Mouse (Mus musculus): Measurements from ENCODE around the gene Gpr152. TPM values are rescaled to one million over a fixed set of nuclear protein-coding genes. Genes with fewer than 3 reads are reported as not detected.

Gene Gpr152
- polyA plus RNA-seq, 1 experiment from 2014 or later = not detected

DNA sequence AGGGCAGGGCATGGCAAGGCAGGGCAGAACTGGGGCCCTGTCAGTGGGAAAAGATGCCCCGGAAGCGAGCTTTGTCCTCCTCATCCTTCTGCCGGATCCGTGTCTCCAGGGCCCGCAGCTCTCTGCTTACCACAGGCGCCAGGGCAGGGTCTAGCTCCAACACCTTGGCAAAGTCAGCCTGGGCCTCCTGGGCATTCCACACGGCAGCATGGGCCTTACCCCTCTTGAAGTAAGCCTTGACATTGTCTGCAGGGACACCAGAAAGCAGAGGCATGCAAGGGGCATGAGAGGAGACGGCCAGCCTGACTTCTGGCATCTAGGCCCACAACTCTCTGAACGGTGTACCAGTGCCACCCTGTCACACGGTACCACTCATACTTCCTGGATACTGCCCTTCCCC is 25.0 kb upstream of the Gpr152 start:
- ATAC-seq (replicated peaks; ENCODE audit: low FRiP score) = no peak
- Histone ChIP-seq H3K4me2 (no peak overlapping the region), H3K4me1 (replicated peaks; ENCODE audit: control insufficient read depth, insufficient read depth, low read length) (peaks cover 17% of the 10 kb centered on the region), H3K36me3 (ENCODE audit: control insufficient read depth, insufficient read depth, low read length) (peaks cover 23% of the 10 kb centered on the region), H3K27me3 (replicated peaks; ENCODE audit: control insufficient read depth, insufficient read depth, low read length) (no peaks in the 10 kb centered on the region), H3K9me3 (ENCODE audit: control insufficient read depth, low read length) (no peaks in the 10 kb centered on the region), H3K27ac (ENCODE audit: low read depth, low read length) (no peak overlapping the region), H3K9ac (ENCODE audit: low read depth, low read length) (peak overlapping the region; percentile 52; the same call in 1 of the 2 replicates), H3K4me3 (ENCODE audit: low read depth, low read length) (no peak overlapping the region)
- 84% methylated on average over 10 of the region's 10 CpGs for WGBS
- DNase-seq (ENCODE audit: low spot score) = no peak

DNA sequence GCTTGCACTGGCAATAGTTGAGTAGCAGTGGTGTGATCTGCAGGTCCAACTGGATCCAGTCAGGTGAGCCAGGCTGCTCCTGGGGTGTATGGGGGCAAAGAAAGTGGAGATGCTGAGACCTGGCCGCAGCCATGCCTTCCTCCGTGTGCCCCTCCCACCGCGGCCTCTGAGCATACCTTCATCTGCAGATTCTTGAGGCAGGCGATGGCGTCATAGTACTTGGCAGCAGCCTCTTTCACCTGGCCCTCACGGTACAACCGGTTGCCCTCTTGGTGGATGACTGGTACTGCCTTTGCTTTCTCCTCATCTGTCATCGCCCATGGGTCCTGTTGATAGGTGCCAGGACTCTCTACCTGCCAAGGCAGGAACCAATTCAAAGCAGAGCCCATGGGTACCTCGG is 24.4 kb upstream of the Gpr152 start:
- Histone ChIP-seq H3K9me3 (ENCODE audit: control insufficient read depth, low read length) (no peaks in the 10 kb centered on the region), H3K4me1 (replicated peaks; ENCODE audit: control insufficient read depth, insufficient read depth, low read length) (peaks cover 19% of the 10 kb centered on the region), H3K27me3 (replicated peaks; ENCODE audit: control insufficient read depth, insufficient read depth, low read length) (no peaks in the 10 kb centered on the region), H3K27ac (ENCODE audit: low read depth, low read length) (no peak overlapping the region), H3K4me3 (ENCODE audit: low read depth, low read length) (no peak overlapping the region), H3K9ac (ENCODE audit: low read depth, low read length) (no peak overlapping the region), H3K36me3 (ENCODE audit: control insufficient read depth, insufficient read depth, low read length) (peaks cover 23% of the 10 kb centered on the region), H3K4me2 (no peak overlapping the region)
- no peak for DNase-seq (ENCODE audit: low spot score)
- 93% methylated on average over 10 of the region's 10 CpGs for WGBS
- ATAC-seq (replicated peaks; ENCODE audit: low FRiP score) = no peak

DNA sequence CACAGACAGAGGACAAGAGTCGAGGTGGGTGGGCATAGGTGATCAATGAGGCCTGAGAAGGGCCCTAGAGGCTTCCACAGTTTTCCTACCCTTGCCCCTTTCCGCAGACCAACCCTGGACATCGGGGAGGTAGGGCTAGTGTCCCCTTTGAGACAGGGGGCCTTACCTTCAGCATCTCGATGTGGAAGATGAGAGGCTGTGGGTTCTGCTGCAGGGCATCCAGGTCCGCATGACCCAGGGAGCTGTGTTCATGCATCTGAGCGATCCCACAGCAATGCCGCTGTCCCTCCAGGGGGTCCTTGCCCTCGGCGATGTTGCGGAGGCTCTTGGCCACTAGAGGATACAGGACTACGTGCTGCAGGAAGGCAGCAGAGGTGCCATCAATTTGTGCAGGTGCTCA is 23.8 kb upstream of the Gpr152 start:
- ATAC-seq (replicated peaks; ENCODE audit: low FRiP score) = no peak
- WGBS = 81% methylated on average over 11 of the region's 11 CpGs
- Histone ChIP-seq H3K4me1 (replicated peaks; ENCODE audit: control insufficient read depth, insufficient read depth, low read length) (peaks cover 23% of the 10 kb centered on the region), H3K27me3 (replicated peaks; ENCODE audit: control insufficient read depth, insufficient read depth, low read length) (no peaks in the 10 kb centered on the region), H3K4me2 (no peak overlapping the region), H3K4me3 (ENCODE audit: low read depth, low read length) (no peak overlapping the region), H3K9me3 (ENCODE audit: control insufficient read depth, low read length) (no peaks in the 10 kb centered on the region), H3K27ac (ENCODE audit: low read depth, low read length) (no peak overlapping the region), H3K9ac (ENCODE audit: low read depth, low read length) (no peak overlapping the region), H3K36me3 (ENCODE audit: control insufficient read depth, insufficient read depth, low read length) (peaks cover 23% of the 10 kb centered on the region)
- no peak for DNase-seq (ENCODE audit: low spot score)

- Histone ChIP-seq H3K4me2 (no peak overlapping the region), H3K4me3 (ENCODE audit: low read depth, low read length) (no peak overlapping the region), H3K27me3 (replicated peaks; ENCODE audit: control insufficient read depth, insufficient read depth, low read length) (no peaks in the 10 kb centered on the region), H3K9me3 (ENCODE audit: control insufficient read depth, low read length) (no peaks in the 10 kb centered on the region), H3K9ac (ENCODE audit: low read depth, low read length) (no peak overlapping the region), H3K27ac (ENCODE audit: low read depth, low read length) (no peak overlapping the region), H3K36me3 (ENCODE audit: control insufficient read depth, insufficient read depth, low read length) (peaks cover 23% of the 10 kb centered on the region), H3K4me1 (replicated peaks; ENCODE audit: control insufficient read depth, insufficient read depth, low read length) (peaks cover 26% of the 10 kb centered on the region)
- WGBS = 97% methylated on average over 7 of the region's 7 CpGs
- no peak for ATAC-seq (replicated peaks; ENCODE audit: low FRiP score)
- no peak for DNase-seq (ENCODE audit: low spot score)
Observed at GRCm38 (mm10) chr19:4117006-4117405, 22.6 kb upstream of the Gpr152 start.

DNA sequence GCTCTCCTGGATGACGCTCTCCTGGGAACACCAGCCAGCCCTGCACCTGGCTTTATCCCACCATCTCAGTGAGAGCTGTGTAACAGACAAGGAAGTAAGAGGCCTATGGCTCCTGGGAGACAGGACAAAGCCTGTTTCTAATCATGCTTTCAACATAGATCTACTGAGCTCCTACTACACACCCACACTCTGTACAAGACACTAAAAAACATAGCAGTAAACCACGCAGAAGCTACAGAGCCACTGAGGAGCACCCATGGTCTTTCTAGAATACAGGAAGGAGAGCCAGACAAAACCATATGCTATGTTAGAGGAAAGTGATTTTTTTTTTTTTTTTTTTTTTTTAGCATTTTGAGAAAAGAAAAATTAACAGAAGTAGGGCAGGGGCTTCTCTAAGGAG is 21.2 kb upstream of the Gpr152 start:
- 86% methylated on average over 2 of the region's 2 CpGs for WGBS

DNA sequence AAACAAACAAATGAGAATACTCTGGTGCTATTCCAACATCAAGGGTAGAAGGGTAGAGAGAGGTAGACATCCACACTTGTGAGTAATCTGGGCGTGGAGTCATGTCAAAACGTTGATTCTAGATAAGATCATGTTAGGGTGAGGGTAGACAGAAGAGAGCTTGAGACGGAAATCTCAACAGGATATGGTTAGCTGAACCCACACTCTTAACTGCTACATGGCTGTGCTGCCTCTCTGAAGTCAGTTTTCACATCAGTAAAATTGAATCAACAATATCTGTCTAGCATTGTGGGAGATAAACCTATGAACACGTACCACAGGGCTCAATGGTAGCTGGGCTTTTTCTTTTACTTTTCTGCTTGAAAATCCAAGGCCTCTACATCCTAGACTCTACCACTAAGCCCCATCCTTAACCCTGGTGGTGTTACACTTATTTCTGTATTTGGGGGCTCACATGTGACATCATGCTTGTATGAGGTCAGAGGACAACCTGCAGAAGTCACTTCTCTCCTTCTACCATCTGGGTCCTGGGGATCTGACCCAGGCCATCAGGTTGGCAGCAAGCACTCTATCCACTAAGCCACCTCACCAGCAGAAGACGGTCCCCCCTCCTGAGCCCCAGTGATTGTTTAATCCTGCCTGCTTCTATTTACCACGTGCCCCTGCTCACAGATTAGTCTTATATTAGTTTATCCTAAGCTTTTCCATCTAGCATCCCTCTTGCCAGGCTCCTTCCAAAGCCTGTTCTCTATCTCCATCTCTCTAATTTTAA is 19.7 kb upstream of the Gpr152 start:
- H3K4me3 ChIP-seq (ENCODE audit: low read depth, low read length) = no peak overlapping the region
- ATAC-seq (replicated peaks; ENCODE audit: low FRiP score) = no peak

More for the DNA sequence above, 21.2 kb upstream of the Gpr152 start:
- H3K4me3 ChIP-seq (ENCODE audit: low read depth, low read length) = no peak overlapping the region
- no peak overlapping the region; the same call in 1 of the 2 replicates for H3K27ac ChIP-seq (ENCODE audit: low read depth, low read length)
- no peaks in the 10 kb centered on the region for H3K9me3 ChIP-seq (ENCODE audit: control insufficient read depth, low read length)
- peaks cover 26% of the 10 kb centered on the region for H3K4me1 ChIP-seq (replicated peaks; ENCODE audit: control insufficient read depth, insufficient read depth, low read length)
- ATAC-seq (replicated peaks; ENCODE audit: low FRiP score) (no peak), DNase-seq (ENCODE audit: low spot score) (no peak)
- no peak overlapping the region for H3K9ac ChIP-seq (ENCODE audit: low read depth, low read length)
- H3K36me3 ChIP-seq (ENCODE audit: control insufficient read depth, insufficient read depth, low read length) = peaks cover 23% of the 10 kb centered on the region
- H3K4me2 ChIP-seq = no peak overlapping the region
- H3K27me3 ChIP-seq (replicated peaks; ENCODE audit: control insufficient read depth, insufficient read depth, low read length) = no peaks in the 10 kb centered on the region

GRCm38 (mm10) chr19:4120496-4120895 is 19.1 kb upstream of the Gpr152 start:
- Histone ChIP-seq H3K4me2 (peak overlapping the region; percentile 57), H3K9ac (ENCODE audit: low read depth, low read length) (no peak overlapping the region), H3K4me1 (replicated peaks; ENCODE audit: control insufficient read depth, insufficient read depth, low read length) (peaks cover 14% of the 10 kb centered on the region), H3K4me3 (ENCODE audit: low read depth, low read length) (no peak overlapping the region), H3K9me3 (ENCODE audit: control insufficient read depth, low read length) (no peaks in the 10 kb centered on the region), H3K36me3 (ENCODE audit: control insufficient read depth, insufficient read depth, low read length) (peaks cover 5% of the 10 kb centered on the region; the same call in 1 of the 2 replicates), H3K27me3 (replicated peaks; ENCODE audit: control insufficient read depth, insufficient read depth, low read length) (no peaks in the 10 kb centered on the region), H3K27ac (ENCODE audit: low read depth, low read length) (no peak overlapping the region)
- ATAC-seq (replicated peaks; ENCODE audit: low FRiP score) (no peak), DNase-seq (ENCODE audit: low spot score) (no peak)
- 85% methylated on average over 2 of the region's 2 CpGs for WGBS

More for the DNA sequence above, 19.7 kb upstream of the Gpr152 start:
- H3K4me1 ChIP-seq (replicated peaks; ENCODE audit: control insufficient read depth, insufficient read depth, low read length) = peaks cover 14% of the 10 kb centered on the region
- peaks cover 8% of the 10 kb centered on the region for H3K36me3 ChIP-seq (ENCODE audit: control insufficient read depth, insufficient read depth, low read length)
- DNase-seq (ENCODE audit: low spot score) = no peak
- no peak overlapping the region for H3K27ac ChIP-seq (ENCODE audit: low read depth, low read length)
- no peak overlapping the region for H3K9ac ChIP-seq (ENCODE audit: low read depth, low read length)
- WGBS = 70% methylated on average over 6 of the region's 6 CpGs
- H3K27me3 ChIP-seq (replicated peaks; ENCODE audit: control insufficient read depth, insufficient read depth, low read length) = no peaks in the 10 kb centered on the region
- no peaks in the 10 kb centered on the region for H3K9me3 ChIP-seq (ENCODE audit: control insufficient read depth, low read length)
- peak overlapping the region; percentile 57 for H3K4me2 ChIP-seq

- H3K27ac ChIP-seq (ENCODE audit: low read depth, low read length) = no peak overlapping the region; the same call in 1 of the 2 replicates
- H3K9me3 ChIP-seq (ENCODE audit: control insufficient read depth, low read length) = no peaks in the 10 kb centered on the region
- no peaks in the 10 kb centered on the region for H3K36me3 ChIP-seq (ENCODE audit: control insufficient read depth, insufficient read depth, low read length)
- WGBS = 2% methylated on average over 38 of the region's 38 CpGs
- ATAC-seq (replicated peaks; ENCODE audit: low FRiP score) = peak; percentile 77
- H3K4me2 ChIP-seq = peak overlapping the region; percentile 57
- H3K4me3 ChIP-seq (ENCODE audit: low read depth, low read length) = peak overlapping the region; percentile 43
- peaks cover 14% of the 10 kb centered on the region for H3K4me1 ChIP-seq (replicated peaks; ENCODE audit: control insufficient read depth, insufficient read depth, low read length)
- peak overlapping the region; percentile 51 for H3K9ac ChIP-seq (ENCODE audit: low read depth, low read length)
- DNase-seq (ENCODE audit: low spot score) = peak; percentile 94
- H3K27me3 ChIP-seq (replicated peaks; ENCODE audit: control insufficient read depth, insufficient read depth, low read length) = no peaks in the 10 kb centered on the region
Observed at GRCm38 (mm10) chr19:4121097-4121805, 18.3 kb upstream of the Gpr152 start.
